Mouse (Mus musculus) retina, postnatal 7 days (tissue): Measurements from ENCODE around the gene Tmcc3.

Experiments
- DNase-seq: peaks from one replicate; pipeline ENCODE4 v3.0.0-alpha.2; 2012; ENCODE audit warnings: low read depth, low spot score

The Tmcc3 gene

GRCm38 (mm10) chr10:94466313-94466712 lies 154.6 kb downstream of the Tmcc3 start:
- DNase-seq: no peak

GRCm38 (mm10) chr10:94471487-94471886 lies 159.7 kb downstream of the Tmcc3 start:
- DNase-seq: no peak

GRCm38 (mm10) chr10:94473501-94473900 lies 161.8 kb downstream of the Tmcc3 start:
- no peak for DNase-seq

GRCm38 (mm10) chr10:94474185-94474584 lies 162.4 kb downstream of the Tmcc3 start:
- DNase-seq: no peak

GRCm38 (mm10) chr10:94477366-94478225 lies 165.8 kb downstream of the Tmcc3 start:
- DNase-seq: no peak

GRCm38 (mm10) chr10:94479646-94480045 lies 167.9 kb downstream of the Tmcc3 start:
- DNase-seq: no peak

GRCm38 (mm10) chr10:94480380-94481101 lies 168.8 kb downstream of the Tmcc3 start:
- no peak for DNase-seq

GRCm38 (mm10) chr10:94481613-94482012 lies 169.9 kb downstream of the Tmcc3 start:
- DNase-seq: no peak

- no peak for DNase-seq
Observed at GRCm38 (mm10) chr10:94486179-94486578, 174.4 kb downstream of the Tmcc3 start.

GRCm38 (mm10) chr10:94489509-94489908 lies 177.8 kb downstream of the Tmcc3 start:
- DNase-seq: no peak

- no peak for DNase-seq
Observed at GRCm38 (mm10) chr10:94491006-94491405, 179.3 kb downstream of the Tmcc3 start.

GRCm38 (mm10) chr10:94494403-94494846 lies 182.7 kb downstream of the Tmcc3 start:
- DNase-seq: no peak

- DNase-seq: no peak
Observed at GRCm38 (mm10) chr10:94495496-94496235, 183.9 kb downstream of the Tmcc3 start.

GRCm38 (mm10) chr10:94496826-94497440 lies 185.2 kb downstream of the Tmcc3 start:
- DNase-seq: no peak

- no peak for DNase-seq
Observed at GRCm38 (mm10) chr10:94500210-94500876, 188.6 kb downstream of the Tmcc3 start.

GRCm38 (mm10) chr10:94500877-94501273 lies 189.1 kb downstream of the Tmcc3 start:
- DNase-seq: no peak

- no peak for DNase-seq
Observed at GRCm38 (mm10) chr10:94501796-94502195, 190.0 kb downstream of the Tmcc3 start.

- no peak for DNase-seq
Observed at GRCm38 (mm10) chr10:94505248-94505772, 193.6 kb downstream of the Tmcc3 start.

GRCm38 (mm10) chr10:94508863-94509262 lies 197.1 kb downstream of the Tmcc3 start:
- DNase-seq: no peak

GRCm38 (mm10) chr10:94512771-94513170 lies 201.0 kb downstream of the Tmcc3 start:
- no peak for DNase-seq

- peak; percentile 44 for DNase-seq
Observed at GRCm38 (mm10) chr10:94514091-94514505, 202.3 kb downstream of the Tmcc3 start.
